Mouse (Mus musculus): Measurements from ENCODE around the gene Mboat1. TPM values are rescaled to one million over a fixed set of nuclear protein-coding genes. Genes with fewer than 3 reads are reported as not detected.

The Mboat1 gene
- polyA plus RNA-seq, 1 experiment = 0.51 TPM

- Histone ChIP-seq H3K4me3 (replicated peaks) (no peak overlapping the region), H3K4me1 (peaks cover 3% of the 10 kb centered on the region; the same call in 1 of the 2 replicates)
- TF ChIP-seq FLI1 (IDR thresholded peaks at IDR 0.05; ENCODE audit: low read length) (no peak), GATA1 (IDR thresholded peaks at IDR 0.05; ENCODE audit: borderline replicate concordance, low read length) (no peak)
These were observed 64.4 kb downstream of the Mboat1 start for GRCm38 (mm10) chr13:30200737-30201136.

GRCm38 (mm10) chr13:30203018-30203417 lies 66.7 kb downstream of the Mboat1 start:
- Histone ChIP-seq H3K27me3 (replicated peaks) (no peaks in the 10 kb centered on the region), H3K36me3 (replicated peaks; ENCODE audit: low read length) (no peaks in the 10 kb centered on the region), H3K4me1 (peaks cover under 1% of the 10 kb centered on the region; the same call in 1 of the 2 replicates), H3K4me3 (replicated peaks) (no peak overlapping the region), H3K9me3 (no peaks in the 10 kb centered on the region)
- TF ChIP-seq GATA1 (IDR thresholded peaks at IDR 0.05; ENCODE audit: borderline replicate concordance, low read length) (no peak), FLI1 (IDR thresholded peaks at IDR 0.05; ENCODE audit: low read length) (no peak)

More at GRCm38 (mm10) chr13:30200737-30201136, 64.4 kb downstream of the Mboat1 start:
- Histone ChIP-seq H3K27me3 (replicated peaks) (no peaks in the 10 kb centered on the region), H3K36me3 (replicated peaks; ENCODE audit: low read length) (no peaks in the 10 kb centered on the region), H3K9me3 (no peaks in the 10 kb centered on the region)

GRCm38 (mm10) chr13:30208176-30208575 lies 71.9 kb downstream of the Mboat1 start:
- Histone ChIP-seq H3K36me3 (replicated peaks; ENCODE audit: low read length) (no peaks in the 10 kb centered on the region), H3K27me3 (replicated peaks) (no peaks in the 10 kb centered on the region), H3K9me3 (no peaks in the 10 kb centered on the region), H3K4me3 (replicated peaks) (no peak overlapping the region), H3K4me1 (no peaks in the 10 kb centered on the region)
- no peak for TF ChIP-seq FLI1 (IDR thresholded peaks at IDR 0.05; ENCODE audit: low read length)
- TF ChIP-seq GATA1 (IDR thresholded peaks at IDR 0.05; ENCODE audit: borderline replicate concordance, low read length) = no peak

GRCm38 (mm10) chr13:30213276-30213675 lies 77.0 kb downstream of the Mboat1 start:
- no peaks in the 10 kb centered on the region for H3K4me1 ChIP-seq
- TF ChIP-seq FLI1 (IDR thresholded peaks at IDR 0.05; ENCODE audit: low read length) (no peak), GATA1 (IDR thresholded peaks at IDR 0.05; ENCODE audit: borderline replicate concordance, low read length) (no peak)

GRCm38 (mm10) chr13:30217588-30218371 lies 81.5 kb downstream of the Mboat1 start:
- no peaks in the 10 kb centered on the region for H3K27me3 ChIP-seq (replicated peaks)
- no peaks in the 10 kb centered on the region for H3K9me3 ChIP-seq
- H3K4me1 ChIP-seq = no peaks in the 10 kb centered on the region
- no peak overlapping the region for H3K4me3 ChIP-seq (replicated peaks)
- no peaks in the 10 kb centered on the region for H3K36me3 ChIP-seq (replicated peaks; ENCODE audit: low read length)
- TF ChIP-seq GATA1 (IDR thresholded peaks at IDR 0.05; ENCODE audit: borderline replicate concordance, low read length) (no peak), FLI1 (IDR thresholded peaks at IDR 0.05; ENCODE audit: low read length) (no peak)

More at GRCm38 (mm10) chr13:30213276-30213675, 77.0 kb downstream of the Mboat1 start:
- Histone ChIP-seq H3K9me3 (no peaks in the 10 kb centered on the region), H3K36me3 (replicated peaks; ENCODE audit: low read length) (no peaks in the 10 kb centered on the region), H3K27me3 (replicated peaks) (no peaks in the 10 kb centered on the region), H3K4me3 (replicated peaks) (no peak overlapping the region)

GRCm38 (mm10) chr13:30219597-30219996 lies 83.3 kb downstream of the Mboat1 start:
- Histone ChIP-seq H3K4me1 (no peaks in the 10 kb centered on the region), H3K9me3 (0 out of 2 replicates have a peak, but pooled peaks cover 4% of the 10 kb centered on the region), H3K4me3 (replicated peaks) (no peak overlapping the region), H3K27me3 (replicated peaks) (no peaks in the 10 kb centered on the region), H3K36me3 (replicated peaks; ENCODE audit: low read length) (no peaks in the 10 kb centered on the region)
- no peak for TF ChIP-seq GATA1 (IDR thresholded peaks at IDR 0.05; ENCODE audit: borderline replicate concordance, low read length)
- TF ChIP-seq FLI1 (IDR thresholded peaks at IDR 0.05; ENCODE audit: low read length) = no peak

- Histone ChIP-seq H3K36me3 (replicated peaks; ENCODE audit: low read length) (no peaks in the 10 kb centered on the region), H3K9me3 (0 out of 2 replicates have a peak, but pooled peaks cover 4% of the 10 kb centered on the region)
These were observed 85.0 kb downstream of the Mboat1 start for GRCm38 (mm10) chr13:30221316-30221715.

GRCm38 (mm10) chr13:30224114-30224513 lies 87.8 kb downstream of the Mboat1 start:
- no peaks in the 10 kb centered on the region for H3K4me1 ChIP-seq
- no peak overlapping the region for H3K4me3 ChIP-seq (replicated peaks)
- no peaks in the 10 kb centered on the region for H3K27me3 ChIP-seq (replicated peaks)
- no peaks in the 10 kb centered on the region for H3K36me3 ChIP-seq (replicated peaks; ENCODE audit: low read length)
- 0 out of 2 replicates have a peak, but pooled peaks cover 4% of the 10 kb centered on the region for H3K9me3 ChIP-seq
- TF ChIP-seq FLI1 (IDR thresholded peaks at IDR 0.05; ENCODE audit: low read length) (no peak), GATA1 (IDR thresholded peaks at IDR 0.05; ENCODE audit: borderline replicate concordance, low read length) (no peak)

More at GRCm38 (mm10) chr13:30221316-30221715, 85.0 kb downstream of the Mboat1 start:
- TF ChIP-seq GATA1 (IDR thresholded peaks at IDR 0.05; ENCODE audit: borderline replicate concordance, low read length) = no peak
- no peak for TF ChIP-seq FLI1 (IDR thresholded peaks at IDR 0.05; ENCODE audit: low read length)
- no peaks in the 10 kb centered on the region for H3K4me1 ChIP-seq
- no peak overlapping the region for H3K4me3 ChIP-seq (replicated peaks)
- H3K27me3 ChIP-seq (replicated peaks) = no peaks in the 10 kb centered on the region

- TF ChIP-seq GATA1 (IDR thresholded peaks at IDR 0.05; ENCODE audit: borderline replicate concordance, low read length) = no peak
- Histone ChIP-seq H3K9me3 (0 out of 2 replicates have a peak, but pooled peaks cover 4% of the 10 kb centered on the region), H3K36me3 (replicated peaks; ENCODE audit: low read length) (no peaks in the 10 kb centered on the region), H3K4me1 (no peaks in the 10 kb centered on the region), H3K4me3 (replicated peaks) (no peak overlapping the region), H3K27me3 (replicated peaks) (no peaks in the 10 kb centered on the region)
These were observed 88.4 kb downstream of the Mboat1 start for GRCm38 (mm10) chr13:30224659-30225058.

GRCm38 (mm10) chr13:30228762-30229161 lies 92.5 kb downstream of the Mboat1 start:
- H3K36me3 ChIP-seq (replicated peaks; ENCODE audit: low read length) = no peaks in the 10 kb centered on the region
- H3K4me1 ChIP-seq = no peaks in the 10 kb centered on the region
- no peak overlapping the region for H3K4me3 ChIP-seq (replicated peaks)
- 0 out of 2 replicates have a peak, but pooled peaks cover 3% of the 10 kb centered on the region for H3K9me3 ChIP-seq
- H3K27me3 ChIP-seq (replicated peaks) = no peaks in the 10 kb centered on the region
- TF ChIP-seq GATA1 (IDR thresholded peaks at IDR 0.05; ENCODE audit: borderline replicate concordance, low read length) = no peak
- no peak for TF ChIP-seq FLI1 (IDR thresholded peaks at IDR 0.05; ENCODE audit: low read length)
